Mouse (Mus musculus) brain, embryonic 14.5 days (tissue): ENCODE data around the gene Kmt5b.

Experiments used
- CTCF ChIP-seq: fragments of 200-500 bp; IDR thresholded peaks from 2 replicates; pipeline ENCODE4 v1.5.1; 2012; ENCODE audit warnings: inconsistent platforms, mild to moderate bottlenecking, moderate library complexity, borderline replicate concordance; ENCODE audit not compliant: insufficient read depth, insufficient read length; ENCODE audit errors: extremely low read depth
- POLR2A ChIP-seq: fragments of 200-500 bp; IDR thresholded peaks from 2 replicates; pipeline ENCODE4 v1.6.1; 2012; ENCODE audit warnings: mild to moderate bottlenecking, inconsistent platforms, borderline replicate concordance; ENCODE audit not compliant: poor library complexity, insufficient read depth, insufficient read length, severe bottlenecking; ENCODE audit errors: extremely low read depth

GRCm38 (mm10) chr19:3723170-3723569, 44.1 kb upstream of the Kmt5b start:
- TF ChIP-seq CTCF (no peak), POLR2A (no peak)
